Mouse (Mus musculus) bone marrow macrophage, adult 2 months (primary cell): ENCODE results near the gene 4921539E11Rik.

Experiments used
- CTCF ChIP-seq: IDR thresholded peaks from 2 replicates; pipeline ENCODE4 v1.5.1; 2012; ENCODE audit warnings: low read depth, mild to moderate bottlenecking, low read length, moderate library complexity
- POLR2A ChIP-seq: IDR thresholded peaks from 2 replicates; pipeline ENCODE4 v1.6.1; 2012; ENCODE audit warnings: mild to moderate bottlenecking, low read depth, low read length, borderline replicate concordance

GRCm38 (mm10) chr4:103216046-103216445 is 74.6 kb downstream of the 4921539E11Rik start:
- TF ChIP-seq CTCF (no peak), POLR2A (no peak)
